ENCODE assay signal across 29 mouse cellular contexts in the genomic region with DNA sequence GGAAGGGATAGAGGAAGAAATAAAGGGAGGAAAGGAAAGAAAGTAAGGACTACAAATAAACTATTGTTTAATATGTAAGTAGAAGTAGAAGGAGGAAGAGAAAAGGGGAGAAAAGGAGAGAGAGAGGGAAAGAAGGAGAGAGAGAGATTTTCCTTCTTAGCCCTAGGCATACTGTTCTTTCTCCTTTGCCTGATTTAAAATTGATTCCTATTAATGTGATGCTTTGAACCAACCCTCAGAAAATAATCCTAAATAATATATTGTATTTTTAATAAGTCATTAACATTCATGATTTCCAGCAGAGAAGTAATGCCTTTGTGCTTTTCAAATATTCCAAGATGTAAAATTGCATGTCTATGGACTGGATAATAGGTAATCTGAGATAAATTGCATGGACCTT.
"Had no signal": no experiment of that assay in that cellular context is flagged by ENCODE, and none has a peak within 500 bp of the region (broad histone marks: within the 10 kb centered on the region; RNA-seq: fewer than 3 reads in every experiment).

No protein-coding gene starts in this region.

- H3K4me3 ChIP-seq: left cerebral cortex, adult 2 months; limb, embryonic 10.5 days; limb, embryonic 12.5 days; limb, embryonic 13.5 days; limb, embryonic 15.5 days; liver, embryonic 12.5 days; liver, embryonic 13.5 days; liver, embryonic 15.5 days; lung, embryonic 15.5 days; megakaryocyte, embryonic 14.5 days; midbrain, embryonic 12.5 days; myocyte; neural tube, embryonic 12.5 days had no signal

- DNase-seq: layer of hippocampus, postnatal 36 days; left cerebral cortex, postnatal 4 days; liver; liver, embryonic 13.5 days; liver, postnatal 0 days; lung, adult 18-20 months; lung, adult 2 months; lung, embryonic 14.5 days; lung, postnatal 10 days; lung, postnatal 14 days; lung, postnatal 36 days; lung, postnatal 4 days had no signal

- H3K4me1 ChIP-seq: limb, embryonic 10.5 days; limb, embryonic 12.5 days; limb, embryonic 13.5 days; limb, embryonic 15.5 days; liver, embryonic 12.5 days; liver, embryonic 13.5 days; liver, embryonic 15.5 days; lung, embryonic 15.5 days; megakaryocyte, embryonic 14.5 days; midbrain, embryonic 12.5 days; neural tube, embryonic 12.5 days had no signal

- H3K4me2 ChIP-seq: limb, embryonic 12.5 days; limb, embryonic 13.5 days; limb, embryonic 15.5 days; liver, embryonic 11.5 days; liver, embryonic 12.5 days; liver, embryonic 13.5 days; liver, embryonic 15.5 days; lung, embryonic 14.5 days; lung, embryonic 15.5 days; midbrain, embryonic 11.5 days; midbrain, embryonic 12.5 days; neural tube, embryonic 12.5 days had no signal

- H3K9me3 ChIP-seq: limb, embryonic 10.5 days; limb, embryonic 12.5 days; limb, embryonic 13.5 days; limb, embryonic 15.5 days; liver, embryonic 12.5 days; liver, embryonic 13.5 days; liver, embryonic 15.5 days; lung, embryonic 15.5 days; megakaryocyte, embryonic 14.5 days; midbrain, embryonic 12.5 days; neural tube, embryonic 12.5 days had no signal

- H3K36me3 ChIP-seq: limb, embryonic 10.5 days; limb, embryonic 12.5 days; limb, embryonic 13.5 days; limb, embryonic 15.5 days; liver, embryonic 12.5 days; liver, embryonic 13.5 days; liver, embryonic 15.5 days; lung, embryonic 15.5 days; midbrain, embryonic 12.5 days; neural tube, embryonic 12.5 days had no signal

- ATAC-seq: liver, embryonic 12.5 days; liver, postnatal 0 days; lung, postnatal 0 days had no signal

- H3K27me3 ChIP-seq: limb, embryonic 12.5 days; limb, embryonic 13.5 days; limb, embryonic 15.5 days; liver, embryonic 12.5 days; liver, embryonic 13.5 days; liver, embryonic 15.5 days; lung, embryonic 15.5 days; megakaryocyte, embryonic 14.5 days; midbrain, embryonic 12.5 days; neural tube, embryonic 12.5 days had no signal

- H3K9ac ChIP-seq: limb, embryonic 12.5 days; limb, embryonic 13.5 days; limb, embryonic 15.5 days; liver, embryonic 12.5 days; liver, embryonic 13.5 days; liver, embryonic 14.5 days; liver, embryonic 15.5 days; liver, postnatal 0 days; lung, embryonic 14.5 days; lung, embryonic 15.5 days; midbrain, embryonic 12.5 days; neural tube, embryonic 12.5 days had no signal

- H3K27ac ChIP-seq: left cerebral cortex, adult 2 months; limb, embryonic 10.5 days; limb, embryonic 12.5 days; limb, embryonic 13.5 days; limb, embryonic 15.5 days; liver, embryonic 12.5 days; liver, embryonic 13.5 days; liver, embryonic 14.5 days; liver, embryonic 15.5 days; lung, embryonic 15.5 days; macrophage; midbrain, embryonic 12.5 days; neural tube, embryonic 12.5 days had no signal
